Mouse (Mus musculus) kidney, adult 18-20 months (tissue): Measurements from ENCODE around the gene Gm11037.

Source experiments
- DNase-seq: peaks from one replicate; pipeline ENCODE4 v3.0.0; 2021

Gm11037 gene

GRCm38 (mm10) chr2:131152166-131152730, 19.0 kb downstream of the Gm11037 start:
- no peak for DNase-seq

- no peak for DNase-seq
Observed at GRCm38 (mm10) chr2:131154036-131154435, 20.7 kb downstream of the Gm11037 start.

GRCm38 (mm10) chr2:131156987-131157386, 23.7 kb downstream of the Gm11037 start:
- no peak for DNase-seq

DNA sequence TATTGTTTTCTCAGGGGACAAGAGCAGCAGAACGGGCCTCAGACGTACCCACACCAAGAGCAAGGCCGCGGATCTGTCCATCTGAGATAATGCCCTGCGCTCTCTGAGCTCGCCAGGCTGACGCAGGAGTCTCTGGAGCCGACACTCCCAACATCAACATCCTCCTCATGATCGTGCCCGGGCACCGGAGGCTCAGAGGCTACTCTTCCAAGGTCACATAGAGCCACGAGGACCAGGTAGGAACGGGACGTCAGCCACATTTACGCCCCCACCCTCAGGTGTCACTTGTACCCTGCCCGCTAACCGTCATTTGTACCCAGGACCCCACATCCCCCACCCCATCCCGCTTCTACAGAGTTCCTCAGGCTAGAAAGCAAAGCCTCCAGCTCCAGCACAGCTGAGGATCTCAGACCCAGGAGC, 26.2 kb downstream of the Gm11037 start:
- DNase-seq: no peak

- DNase-seq: peak; percentile 95
Observed at GRCm38 (mm10) chr2:131159938-131160581, 26.8 kb downstream of the Gm11037 start, which contains the start of gene 1700037H04Rik. Gene 1700037H04Rik (minus strand): TSS chr2:131160081.

DNA sequence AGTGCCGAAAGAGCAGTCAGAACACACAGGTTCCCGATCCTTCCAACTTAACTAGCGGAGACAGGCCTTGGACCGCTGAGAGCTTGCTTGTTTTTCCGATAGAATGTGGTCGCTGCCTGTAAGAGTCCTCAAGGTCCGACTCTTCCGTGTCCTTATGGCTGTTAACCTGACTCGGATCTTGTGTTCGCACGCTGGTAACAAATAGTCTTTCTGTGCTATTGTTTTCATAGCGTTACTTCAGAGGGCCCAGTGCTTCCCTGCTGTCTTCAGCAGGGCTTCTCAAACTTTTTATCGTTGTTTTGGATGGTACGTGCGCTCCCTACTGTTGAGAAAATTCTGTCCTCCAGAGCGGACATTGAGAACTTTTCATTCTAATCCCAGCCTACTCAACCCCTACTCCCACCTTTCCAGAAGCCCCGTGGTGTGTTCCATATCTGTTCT, 27.4 kb downstream of the Gm11037 start:
- DNase-seq: peak; percentile 57

- peak; percentile 64 for DNase-seq
Observed at GRCm38 (mm10) chr2:131163924-131164323, 30.6 kb downstream of the Gm11037 start.

DNA sequence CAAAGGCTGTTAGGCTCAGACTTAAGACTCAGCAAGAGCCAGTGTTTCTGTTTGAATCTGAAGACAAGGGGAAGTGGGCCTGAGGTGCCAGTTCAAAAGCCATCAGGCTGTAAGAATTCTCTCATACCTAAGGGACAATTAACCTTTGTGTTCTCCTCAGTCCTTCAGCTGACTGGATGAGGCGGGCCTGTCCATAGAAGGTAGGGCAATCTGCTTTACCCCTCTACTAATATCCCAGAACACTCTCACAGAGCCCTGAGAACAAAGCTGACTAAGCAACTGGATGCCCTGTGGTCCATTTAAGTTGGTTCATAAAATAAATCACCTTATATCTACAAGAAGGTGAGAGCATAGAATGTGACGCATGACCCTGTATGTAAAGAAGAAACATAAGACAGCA, 32.9 kb downstream of the Gm11037 start:
- DNase-seq: no peak

DNA sequence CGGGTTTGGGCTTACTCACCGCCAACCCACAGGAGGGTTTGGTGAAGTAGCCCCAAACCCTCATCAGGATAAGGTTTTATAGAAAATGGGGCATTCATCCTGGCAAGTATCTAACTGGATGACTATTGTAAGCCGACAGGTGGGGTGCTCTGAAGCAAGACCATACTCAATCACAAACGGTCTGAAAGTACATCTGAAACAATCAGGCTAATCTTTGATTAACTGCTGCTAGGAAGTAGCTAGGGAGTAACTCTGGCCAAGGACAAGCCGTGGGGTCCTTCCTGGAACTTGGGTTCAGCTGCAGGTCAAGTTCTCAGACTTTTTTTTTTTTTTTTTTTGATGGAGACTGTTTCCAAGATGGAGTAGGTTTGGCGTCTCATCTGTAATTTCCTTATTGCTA, 34.7 kb downstream of the Gm11037 start:
- no peak for DNase-seq

- no peak for DNase-seq
Observed at GRCm38 (mm10) chr2:131168914-131169313, 35.6 kb downstream of the Gm11037 start.

DNA sequence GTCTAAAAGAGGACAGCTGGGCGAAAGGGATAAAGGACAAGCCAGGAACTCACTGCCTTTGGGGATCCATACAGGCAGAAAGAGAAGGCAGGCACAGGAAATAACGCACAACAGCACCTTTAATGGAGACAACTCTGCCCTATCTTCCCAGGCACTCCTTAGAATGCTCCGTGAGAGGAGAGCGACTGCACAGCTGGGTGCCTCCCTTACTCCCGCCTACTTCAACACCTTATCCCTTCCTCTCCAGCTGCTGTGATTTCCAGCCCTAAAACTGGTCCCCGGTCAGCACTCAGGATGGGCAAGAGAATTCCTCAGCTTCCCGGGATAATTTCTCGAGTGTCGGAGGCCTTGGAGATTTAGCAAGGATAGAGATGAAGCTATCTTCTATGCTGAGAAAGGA, 37.6 kb downstream of the Gm11037 start:
- no peak for DNase-seq

DNA sequence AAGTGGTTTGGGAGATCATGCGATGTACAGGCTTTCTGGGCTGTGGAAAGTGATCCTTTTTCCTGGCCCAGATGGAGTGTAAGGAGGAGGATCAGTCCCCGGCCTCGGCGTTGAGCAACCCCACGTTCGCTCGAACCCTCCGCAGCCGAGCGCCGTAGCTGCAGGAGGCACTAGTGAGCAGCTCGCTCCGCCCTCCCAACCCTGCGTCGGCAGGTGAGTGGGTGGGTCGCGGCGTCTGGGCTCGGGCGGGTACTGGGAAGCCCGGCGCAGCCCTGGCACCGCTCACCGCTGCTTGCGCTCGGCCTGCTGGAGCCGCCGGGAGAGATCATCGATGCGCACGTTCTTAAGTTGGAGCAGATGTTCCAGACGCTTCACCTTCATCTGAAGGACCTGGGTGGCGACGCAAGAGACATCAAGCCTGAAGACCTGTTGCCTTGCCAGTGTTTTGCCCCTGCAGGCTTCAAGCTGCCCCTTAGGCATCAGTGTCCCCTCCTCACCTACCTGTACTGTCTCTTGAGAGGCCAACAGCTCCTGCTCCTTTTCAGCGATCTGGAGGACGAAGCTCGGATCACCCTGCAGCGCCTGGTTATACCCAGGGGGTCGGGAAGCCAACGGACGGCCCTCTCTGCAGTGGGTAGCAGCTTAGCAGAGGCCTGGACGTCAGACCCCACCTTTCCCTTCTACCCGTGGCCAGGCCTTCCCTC, 38.3 kb downstream of the Gm11037 start:
- peak; percentile 80 for DNase-seq

GRCm38 (mm10) chr2:131172322-131172721, 39.0 kb downstream of the Gm11037 start:
- no peak for DNase-seq

GRCm38 (mm10) chr2:131174700-131175099, 41.4 kb downstream of the Gm11037 start:
- DNase-seq: peak; percentile 72

DNA sequence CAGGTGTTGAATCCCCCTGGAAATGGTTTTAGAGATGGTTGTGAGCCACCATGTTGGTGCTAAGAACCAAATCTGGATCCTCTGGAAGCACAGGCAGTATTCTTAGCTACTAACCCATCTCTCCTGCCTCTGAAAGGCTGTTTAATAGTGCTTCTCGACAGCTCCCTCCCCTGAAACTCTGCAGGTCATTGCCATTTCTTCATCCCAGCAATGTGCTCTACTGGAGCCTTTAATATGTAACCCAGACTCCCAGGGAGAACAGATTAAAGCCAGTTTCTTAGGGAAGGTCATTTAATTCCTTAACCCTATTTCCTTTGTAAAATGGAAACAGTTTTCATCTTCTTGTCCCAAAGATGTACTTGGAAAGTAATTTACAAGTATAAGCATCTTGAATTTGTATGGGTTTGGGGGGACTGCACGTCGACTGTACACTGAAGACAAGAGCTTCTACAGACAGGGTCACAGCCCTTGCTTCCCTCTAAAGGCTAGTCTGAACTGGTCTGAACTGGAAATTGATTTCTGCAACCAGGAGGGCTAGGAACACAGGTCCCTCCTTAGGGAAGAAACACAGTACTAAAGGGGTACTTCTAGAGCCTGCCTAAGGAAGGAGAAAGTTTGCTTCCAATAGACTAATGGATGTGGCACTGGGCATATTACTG, 42.1 kb downstream of the Gm11037 start:
- no peak for DNase-seq

DNA sequence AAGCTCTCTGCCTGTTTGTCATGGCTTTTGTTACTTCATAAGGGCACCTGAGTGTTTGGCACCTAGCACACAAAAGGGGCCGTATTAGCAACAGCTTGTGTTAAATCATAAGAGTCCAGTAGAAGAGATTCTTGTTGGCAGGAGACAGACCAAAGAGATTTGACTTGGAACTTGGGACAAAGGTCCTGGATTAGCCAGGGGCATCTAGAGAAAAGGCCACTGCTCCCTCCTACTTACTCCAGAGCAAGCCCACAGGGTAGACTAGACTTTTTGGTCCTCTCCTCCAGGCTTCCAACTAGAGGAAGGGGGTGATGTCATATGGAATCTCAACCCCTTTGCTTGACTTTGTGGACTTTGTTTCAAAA, 42.6 kb downstream of the Gm11037 start:
- no peak for DNase-seq

GRCm38 (mm10) chr2:131176491-131176890, 43.2 kb downstream of the Gm11037 start:
- peak; percentile 76 for DNase-seq

DNA sequence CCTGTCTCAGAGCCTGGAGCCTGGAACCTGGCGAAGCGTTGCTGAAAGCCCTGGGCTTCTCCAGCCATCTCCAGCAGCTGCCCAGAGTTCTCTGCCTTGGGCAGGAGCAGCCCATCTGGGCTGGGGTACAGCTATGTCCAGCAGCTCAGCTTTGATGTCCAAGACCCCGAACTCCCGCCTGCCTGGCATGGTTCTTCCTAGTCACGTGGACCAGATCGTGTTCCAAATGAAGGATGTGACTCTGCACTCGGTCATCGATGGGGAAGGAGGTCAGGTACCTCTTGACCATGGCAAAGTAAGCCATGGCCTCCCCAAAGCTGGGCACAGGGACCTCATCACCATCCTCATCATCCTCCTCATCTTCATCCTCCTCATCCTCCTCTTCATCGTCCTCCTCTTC, 44.6 kb downstream of the Gm11037 start:
- DNase-seq: no peak

DNA sequence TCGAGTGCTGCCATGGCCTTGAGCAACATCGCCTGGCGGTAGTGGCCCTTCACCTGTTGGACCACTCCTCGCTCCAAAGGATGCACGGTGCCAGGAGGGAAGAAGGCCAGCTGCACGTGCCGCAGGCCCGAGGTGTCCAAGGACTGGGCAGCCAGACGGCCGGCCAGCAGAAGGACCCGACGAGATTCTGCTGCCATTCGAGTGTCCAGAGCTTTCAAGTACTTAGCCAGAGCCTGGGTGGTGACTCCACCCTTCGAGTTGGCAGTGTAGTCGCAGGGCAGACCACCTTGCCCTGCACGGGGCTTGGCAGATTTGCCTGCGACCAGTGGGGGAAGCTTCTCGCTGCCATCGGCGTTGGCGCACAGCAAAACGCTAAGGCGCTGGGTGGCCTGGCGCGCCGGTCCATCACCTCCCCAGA, 45.5 kb downstream of the Gm11037 start:
- peak; percentile 61 for DNase-seq

DNA sequence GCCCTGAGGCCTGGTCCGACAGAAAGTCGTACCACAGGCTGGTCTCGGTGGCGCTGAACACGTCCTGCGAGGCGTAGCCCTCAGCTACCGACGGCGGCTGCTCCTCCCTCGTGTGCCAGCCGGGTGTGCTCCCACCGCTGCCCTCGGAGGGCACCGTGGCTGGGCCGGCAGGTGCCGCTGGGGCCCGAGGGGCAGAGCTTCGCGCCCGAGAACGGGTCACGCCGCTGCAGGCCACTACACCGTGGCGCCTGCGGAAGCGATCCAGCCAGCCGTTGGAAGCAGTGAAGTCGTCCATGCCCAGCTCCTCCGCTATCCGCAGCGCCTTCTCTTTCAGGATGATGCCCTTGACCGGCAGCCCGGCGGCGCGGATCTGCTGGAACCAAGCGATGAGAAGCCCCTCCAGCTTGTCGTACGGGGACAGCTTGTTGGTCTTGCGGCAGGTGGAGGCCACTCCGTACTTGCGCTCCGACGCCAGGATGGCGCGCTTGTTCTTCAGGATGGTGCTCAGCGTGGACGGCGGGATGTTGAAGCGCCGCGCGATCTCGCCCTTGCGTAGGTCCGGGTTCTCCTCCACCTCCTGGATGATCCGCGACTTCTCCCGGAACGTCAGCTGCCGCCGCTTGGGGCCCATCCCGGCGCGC, 46.1 kb downstream of the Gm11037 start:
- DNase-seq: peak; percentile 70

DNA sequence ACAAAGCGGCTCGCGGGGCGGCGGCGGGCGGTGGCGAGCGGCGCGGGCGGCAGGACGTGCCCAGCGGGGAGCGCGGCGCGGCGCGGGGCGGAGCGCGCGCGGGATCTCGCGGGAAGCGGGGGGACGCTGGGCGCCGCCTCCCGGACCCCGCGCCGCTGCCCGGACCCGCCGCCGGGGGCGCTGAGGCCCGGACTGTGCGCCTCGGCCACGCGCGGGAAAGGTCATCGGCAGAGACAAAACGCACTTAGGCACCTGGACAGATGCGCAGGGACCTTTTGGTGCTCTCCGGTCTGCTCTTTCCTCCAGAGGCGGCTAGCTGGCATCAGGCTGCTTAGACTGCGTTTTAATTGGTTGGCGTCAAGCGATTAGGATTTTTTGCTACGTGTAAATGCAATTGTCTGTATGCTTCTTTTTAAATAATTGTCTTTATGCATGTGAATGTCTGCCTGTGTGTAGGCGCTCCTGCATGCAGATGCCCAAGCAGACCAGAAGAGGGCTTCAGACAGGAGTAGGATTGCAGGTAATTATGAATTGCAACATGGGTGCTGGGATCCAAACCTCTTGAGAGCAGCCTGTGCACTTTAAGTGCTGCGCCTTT, 46.8 kb downstream of the Gm11037 start, which contains the start of gene Cenpb:
Gene Cenpb, minus strand, starts transcription at position 78 of the 598 bp plus-strand sequence.
- peak; percentile 90 for DNase-seq
